ENCODE assay signal across 23 mouse cellular contexts in the genomic region with DNA sequence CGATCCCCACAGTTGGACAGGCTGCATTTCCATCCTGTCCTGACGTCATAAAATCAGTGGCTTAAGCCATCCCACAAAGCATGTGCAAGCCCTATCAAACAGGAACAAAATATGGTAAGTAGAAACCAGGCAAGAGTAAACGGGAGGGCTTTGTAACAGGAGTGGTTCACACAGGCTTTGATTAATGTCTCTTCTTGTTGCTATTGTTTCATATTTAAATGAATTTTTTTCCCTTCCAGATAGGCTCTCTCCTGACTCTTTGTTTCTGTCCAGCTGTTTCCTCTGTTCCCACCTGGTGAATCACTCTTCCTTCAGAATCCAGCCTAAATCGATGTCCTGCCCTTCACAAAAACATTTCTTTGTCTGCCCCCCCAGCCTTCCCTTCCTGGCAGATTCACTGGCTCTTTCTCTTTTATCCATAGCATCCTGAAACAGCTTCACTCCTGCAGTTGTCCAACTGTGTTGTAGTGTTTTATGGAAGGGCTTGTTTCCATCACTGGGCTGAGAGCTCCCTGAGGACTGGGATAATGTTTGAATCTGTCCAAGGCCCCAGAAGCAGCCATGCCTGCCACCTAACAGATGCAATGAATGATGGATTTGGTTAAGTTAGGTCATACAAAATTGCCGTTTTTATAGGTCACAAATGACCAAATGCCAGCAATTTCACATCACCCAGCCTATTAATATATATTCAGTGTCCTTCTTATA.
DNase-seq lines count a peak whose midpoint lies in the region; ATAC-seq and TF ChIP-seq lines count a peak whose summit lies in the region.
"Had no signal": no experiment of that assay in that cellular context is flagged by ENCODE, and none has a peak within 500 bp of the region (broad histone marks: within the 10 kb centered on the region; RNA-seq: fewer than 3 reads in every experiment).

No protein-coding gene starts in this region.

- ATAC-seq in kidney, postnatal 0 days (replicated peaks; ENCODE audit: low FRiP score, low read depth), result no peak
- no peak for ATAC-seq in hindbrain, embryonic 13.5 days (ENCODE audit: low FRiP score)
- peak; percentile 41; the same call in 1 of the 2 replicates for ATAC-seq in neural tube, embryonic 12.5 days (ENCODE audit: low FRiP score, low read depth)
- ATAC-seq: forebrain, postnatal 0 days; intestine, embryonic 15.5 days had no signal

- H3K27ac ChIP-seq in kidney, postnatal 0 days, result no peak overlapping the region
- H3K27ac ChIP-seq in hindbrain, embryonic 13.5 days, result peak overlapping the region; percentile 50
- peak overlapping the region; percentile 5; the same call in 1 of the 2 replicates for H3K27ac ChIP-seq in neural tube, embryonic 12.5 days
- H3K27ac ChIP-seq: forebrain, embryonic 10.5 days; intestine, embryonic 15.5 days; limb, embryonic 10.5 days; stomach, postnatal 0 days had no signal

- H3K27me3 ChIP-seq in kidney, postnatal 0 days (ENCODE audit: insufficient read depth, low read length), result no peaks in the 10 kb centered on the region
- H3K27me3 ChIP-seq in hindbrain, embryonic 13.5 days, result no peaks in the 10 kb centered on the region
- no peaks in the 10 kb centered on the region for H3K27me3 ChIP-seq in neural tube, embryonic 12.5 days (replicated peaks)
- H3K27me3 ChIP-seq: CH12.LX; intestine, embryonic 15.5 days had no signal

- peak; percentile 54 for DNase-seq in kidney, postnatal 0 days (ENCODE audit: low spot score)
- no peak for DNase-seq in kidney, postnatal 14 days
- DNase-seq in R1 (ENCODE audit: low read depth, low spot score), result peak; percentile 46
- DNase-seq in layer of hippocampus, postnatal 14 days (ENCODE audit: low spot score in 2 of 2), result no peak
- no peak for DNase-seq in right cerebral cortex, postnatal 25 days
- DNase-seq in c-Kit-positive CD71-positive TER-119-positive erythroid progenitor cells, embryonic 14.5 days (ENCODE audit: low spot score), result no peak
- DNase-seq: adrenal gland, postnatal 14 days; B cell, adult 2 months; cerebellum, adult 11-12 months; cerebellum, postnatal 10 days; forebrain, postnatal 0 days; gastrocnemius, postnatal 14 days; heart, postnatal 36 days; kidney, adult 9 months; layer of hippocampus, adult 9-11 months had no signal

- 0 out of 2 replicates have a peak, but pooled peaks cover 6% of the 10 kb centered on the region for H3K4me1 ChIP-seq in kidney, postnatal 0 days (replicated peaks; ENCODE audit: insufficient read depth, low read length)
- H3K4me1 ChIP-seq in hindbrain, embryonic 13.5 days (replicated peaks), result peaks cover 9% of the 10 kb centered on the region
- H3K4me1 ChIP-seq in neural tube, embryonic 12.5 days, result no peaks in the 10 kb centered on the region; the same call in 1 of the 2 replicates
- H3K4me1 ChIP-seq: intestine, embryonic 15.5 days had no signal

- H3K9me3 ChIP-seq in kidney, postnatal 0 days (replicated peaks; ENCODE audit: low read length), result no peaks in the 10 kb centered on the region
- no peaks in the 10 kb centered on the region for H3K9me3 ChIP-seq in hindbrain, embryonic 13.5 days
- H3K9me3 ChIP-seq in neural tube, embryonic 12.5 days, result no peaks in the 10 kb centered on the region
- H3K9me3 ChIP-seq: forebrain, embryonic 10.5 days; intestine, embryonic 15.5 days; limb, embryonic 10.5 days had no signal

- no peak overlapping the region for H3K9ac ChIP-seq in kidney, postnatal 0 days (ENCODE audit: low read depth, low read length)
- H3K9ac ChIP-seq in hindbrain, embryonic 13.5 days, result no peak overlapping the region
- no peak overlapping the region for H3K9ac ChIP-seq in neural tube, embryonic 12.5 days
- H3K9ac ChIP-seq: forebrain, postnatal 0 days; intestine, embryonic 15.5 days had no signal

- no peak overlapping the region for H3K4me3 ChIP-seq in kidney, postnatal 0 days (replicated peaks; ENCODE audit: low read depth, low read length)
- H3K4me3 ChIP-seq in hindbrain, embryonic 13.5 days, result no peak overlapping the region
- no peak overlapping the region for H3K4me3 ChIP-seq in neural tube, embryonic 12.5 days
- H3K4me3 ChIP-seq: forebrain, embryonic 10.5 days; intestine, embryonic 15.5 days; limb, embryonic 10.5 days had no signal

- WGBS in kidney, postnatal 0 days, result 38% methylated on average over 5 of the region's 5 CpGs
- WGBS in hindbrain, embryonic 13.5 days, result 50% methylated on average over 5 of the region's 5 CpGs
- 41% methylated on average over 5 of the region's 5 CpGs for WGBS in neural tube, embryonic 12.5 days

- no peak overlapping the region for H3K4me2 ChIP-seq in kidney, postnatal 0 days (ENCODE audit: low read length)
- H3K4me2 ChIP-seq in hindbrain, embryonic 13.5 days, result no peak overlapping the region
- no peak overlapping the region for H3K4me2 ChIP-seq in neural tube, embryonic 12.5 days (replicated peaks)
- H3K4me2 ChIP-seq: intestine, embryonic 15.5 days; midbrain, embryonic 11.5 days had no signal

- no peaks in the 10 kb centered on the region for H3K36me3 ChIP-seq in kidney, postnatal 0 days (ENCODE audit: insufficient read depth, low read length)
- no peaks in the 10 kb centered on the region for H3K36me3 ChIP-seq in hindbrain, embryonic 13.5 days
- no peaks in the 10 kb centered on the region for H3K36me3 ChIP-seq in neural tube, embryonic 12.5 days
- H3K36me3 ChIP-seq: forebrain, embryonic 10.5 days; intestine, embryonic 15.5 days; limb, embryonic 10.5 days had no signal

- no peak for TF ChIP-seq CTCF in kidney, postnatal 0 days (IDR thresholded peaks at IDR 0.05; ENCODE audit: low read depth)

Comparison
In these comparisons a context has a peak if more than half of its experiments do, and no peak if none do; other contexts are left out.
1. DNase-seq: peak in kidney, postnatal 0 days (single experiment) and R1 (single experiment); none in kidney, postnatal 14 days (single experiment), layer of hippocampus, postnatal 14 days (0 of 2), right cerebral cortex, postnatal 25 days (single experiment) and c-Kit-positive CD71-positive TER-119-positive erythroid progenitor cells, embryonic 14.5 days (single experiment).